Mouse (Mus musculus) embryo, embryonic 11 days (tissue): ENCODE results near the gene Dclre1b.

Experiments
- DNase-seq: peaks from one replicate; pipeline ENCODE4 v3.0.0-alpha.2; 2015

Dclre1b gene

GRCm38 (mm10) chr3:103771531-103772130 is 37.6 kb downstream of the Dclre1b start:
- no peak for DNase-seq

- no peak for DNase-seq
These were observed 42.5 kb downstream of the Dclre1b start for GRCm38 (mm10) chr3:103766789-103767188.

- DNase-seq = no peak
These were observed 49.8 kb downstream of the Dclre1b start for GRCm38 (mm10) chr3:103759261-103759970.

GRCm38 (mm10) chr3:103758456-103758855 is 50.8 kb downstream of the Dclre1b start:
- no peak for DNase-seq

GRCm38 (mm10) chr3:103756920-103757319 is 52.3 kb downstream of the Dclre1b start:
- no peak for DNase-seq

- no peak for DNase-seq
These were observed 53.9 kb downstream of the Dclre1b start for GRCm38 (mm10) chr3:103755351-103755750.

- no peak for DNase-seq
These were observed 57.7 kb downstream of the Dclre1b start for GRCm38 (mm10) chr3:103751558-103751957.
